Mouse (Mus musculus) right cerebral cortex, adult 18-20 months (tissue): Measurements from ENCODE around the gene Lrfn2.
A peak's percentile ranks its signal among the peaks of the same experiment; 100 is the strongest.

ENCODE experiments used
- DNase-seq: peaks from one replicate; pipeline ENCODE4 v3.0.0; 2022; ENCODE audit warnings: mixed read lengths

Gene Lrfn2

GRCm38 (mm10) chr17:48931621-48932405 lies at the start of gene Lrfn2:
Gene Lrfn2 (plus strand): TSS chr17:48932379.
- peak; percentile 87 for DNase-seq

- DNase-seq, result peak; percentile 90
These were observed 44.5 kb upstream of the Lrfn2 start for GRCm38 (mm10) chr17:48887472-48888385.

GRCm38 (mm10) chr17:48905286-48906040 lies 26.7 kb upstream of the Lrfn2 start:
- DNase-seq, result no peak

GRCm38 (mm10) chr17:48913437-48913836 lies 18.7 kb upstream of the Lrfn2 start:
- no peak for DNase-seq

GRCm38 (mm10) chr17:48917411-48917810 lies 14.8 kb upstream of the Lrfn2 start:
- DNase-seq, result no peak

- DNase-seq, result no peak
These were observed 13.7 kb upstream of the Lrfn2 start for GRCm38 (mm10) chr17:48918458-48918857.

- peak; percentile 35 for DNase-seq
These were observed 9.3 kb upstream of the Lrfn2 start for GRCm38 (mm10) chr17:48922905-48923304.

GRCm38 (mm10) chr17:48925426-48925825 lies 6.8 kb upstream of the Lrfn2 start:
- no peak for DNase-seq

- DNase-seq, result no peak
These were observed 1.2 kb upstream of the Lrfn2 start for GRCm38 (mm10) chr17:48930994-48931393.

GRCm38 (mm10) chr17:48932406-48932906 lies 277 bp downstream of the Lrfn2 start:
- DNase-seq, result peak; percentile 52

GRCm38 (mm10) chr17:48932916-48933315 lies 737 bp downstream of the Lrfn2 start:
- no peak for DNase-seq

- no peak for DNase-seq
These were observed 3.0 kb downstream of the Lrfn2 start for GRCm38 (mm10) chr17:48935201-48935600.

GRCm38 (mm10) chr17:48936445-48937141 lies 4.4 kb downstream of the Lrfn2 start:
- DNase-seq, result peak; percentile 33

- DNase-seq, result no peak
These were observed 6.6 kb downstream of the Lrfn2 start for GRCm38 (mm10) chr17:48938711-48939220.

GRCm38 (mm10) chr17:48946315-48946714 lies 14.1 kb downstream of the Lrfn2 start:
- no peak for DNase-seq

GRCm38 (mm10) chr17:48946765-48947164 lies 14.6 kb downstream of the Lrfn2 start:
- DNase-seq, result no peak

GRCm38 (mm10) chr17:48951250-48951649 lies 19.1 kb downstream of the Lrfn2 start:
- no peak for DNase-seq

- no peak for DNase-seq
These were observed 24.0 kb downstream of the Lrfn2 start for GRCm38 (mm10) chr17:48956033-48956631.

- DNase-seq, result no peak
These were observed 28.1 kb downstream of the Lrfn2 start for GRCm38 (mm10) chr17:48960161-48960698.

- DNase-seq, result no peak
These were observed 30.5 kb downstream of the Lrfn2 start for GRCm38 (mm10) chr17:48962646-48963045.

- DNase-seq, result no peak
These were observed 31.6 kb downstream of the Lrfn2 start for GRCm38 (mm10) chr17:48963740-48964139.
